Mouse (Mus musculus): Measurements from ENCODE around the gene Tnr.

The Tnr gene

GRCm38 (mm10) chr1:159566046-159566445 lies 42.5 kb downstream of the Tnr start:
- no peak for DNase-seq (ENCODE audit: low spot score in 2 of 2)

DNA sequence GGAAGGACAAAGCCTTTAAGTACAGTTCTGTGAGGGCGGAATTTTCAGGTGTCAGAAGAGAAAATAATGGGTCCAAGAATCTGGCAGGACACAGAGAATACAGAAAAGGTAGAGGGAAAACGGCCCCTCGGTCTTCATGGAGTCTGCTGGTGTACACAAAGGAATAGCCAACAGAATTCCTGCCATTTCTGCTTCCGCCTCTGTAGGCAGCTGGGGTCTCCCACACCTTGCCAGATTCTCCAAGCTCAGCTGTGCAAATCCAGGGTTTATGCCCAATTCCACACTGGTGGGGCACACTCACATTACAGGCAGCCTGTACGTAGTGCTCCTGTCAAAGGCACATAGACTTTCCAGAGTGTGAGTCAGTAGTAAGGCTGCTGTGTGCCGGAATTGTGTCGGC lies 43.6 kb downstream of the Tnr start:
- DNase-seq (ENCODE audit: low spot score in 2 of 2): no peak

DNA sequence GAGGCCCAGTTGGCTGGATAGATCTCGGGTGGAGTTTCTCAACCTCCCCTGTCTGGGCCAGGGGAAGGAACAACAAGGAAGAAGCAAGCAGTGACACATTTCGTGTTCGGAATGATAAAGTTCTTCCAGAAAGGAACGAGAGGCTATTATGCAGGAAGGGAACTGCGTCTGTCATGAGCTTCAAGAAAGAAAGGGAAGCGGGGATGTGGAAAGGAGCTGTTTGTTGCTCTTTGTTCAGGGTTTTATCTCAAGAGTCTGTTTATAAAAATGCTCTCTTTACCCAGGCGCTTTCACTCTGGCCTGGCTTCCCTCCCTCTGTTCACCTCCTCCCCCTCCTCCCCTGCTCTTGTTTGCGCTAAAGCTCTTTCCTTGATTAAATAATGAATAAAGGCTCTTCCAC lies 46.7 kb downstream of the Tnr start:
- DNase-seq (ENCODE audit: low spot score in 2 of 2): peak in 1 of 2 experiments; percentile 40

DNA sequence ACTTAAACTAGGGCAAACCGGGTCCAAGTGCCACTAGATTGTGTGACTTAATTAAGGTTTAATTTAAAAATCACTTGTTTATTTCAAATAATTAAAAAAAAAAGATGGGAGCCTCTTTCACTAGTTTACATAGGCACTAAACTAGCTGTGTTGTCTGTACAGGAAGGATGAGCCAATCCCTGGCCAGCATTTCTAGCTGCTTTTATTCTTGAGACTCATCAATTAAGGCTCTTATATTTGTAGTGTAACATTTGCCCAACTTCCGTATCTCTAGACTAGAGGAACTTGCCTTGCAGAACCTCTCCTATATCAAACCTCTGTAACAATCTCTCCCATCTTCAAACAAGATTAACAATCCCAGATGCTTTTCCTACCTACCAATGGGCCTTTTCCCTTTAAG lies 47.3 kb downstream of the Tnr start:
- DNase-seq (ENCODE audit: low spot score in 2 of 2): no peak

- peak in 1 of 2 experiments; percentile 73 for DNase-seq (ENCODE audit: low spot score in 2 of 2)
Measured at GRCm38 (mm10) chr1:159571951-159572350, 48.4 kb downstream of the Tnr start.

DNA sequence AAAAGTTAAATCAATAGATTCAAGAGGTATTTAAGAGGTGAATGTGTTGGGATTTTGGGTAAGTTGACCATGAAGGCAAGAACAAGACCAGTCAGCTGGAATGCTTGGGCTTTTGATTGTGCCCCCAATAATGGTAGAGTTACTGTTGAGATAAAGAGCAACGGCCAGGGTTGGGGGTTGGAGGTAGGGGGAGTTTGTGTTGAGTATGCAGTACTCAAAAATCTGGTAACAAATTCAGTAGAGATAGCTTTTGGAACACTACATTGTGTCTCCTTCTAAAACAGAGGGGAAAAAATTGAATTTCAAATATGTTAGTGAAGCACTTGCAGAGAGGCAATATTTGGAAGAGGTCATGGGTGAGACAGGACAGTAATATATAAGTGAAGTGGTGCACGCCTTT lies 49.5 kb downstream of the Tnr start:
- no peak for DNase-seq (ENCODE audit: low spot score in 2 of 2)

- no peak for DNase-seq (ENCODE audit: low spot score in 2 of 2)
Measured at GRCm38 (mm10) chr1:159574661-159575060, 51.1 kb downstream of the Tnr start.

DNA sequence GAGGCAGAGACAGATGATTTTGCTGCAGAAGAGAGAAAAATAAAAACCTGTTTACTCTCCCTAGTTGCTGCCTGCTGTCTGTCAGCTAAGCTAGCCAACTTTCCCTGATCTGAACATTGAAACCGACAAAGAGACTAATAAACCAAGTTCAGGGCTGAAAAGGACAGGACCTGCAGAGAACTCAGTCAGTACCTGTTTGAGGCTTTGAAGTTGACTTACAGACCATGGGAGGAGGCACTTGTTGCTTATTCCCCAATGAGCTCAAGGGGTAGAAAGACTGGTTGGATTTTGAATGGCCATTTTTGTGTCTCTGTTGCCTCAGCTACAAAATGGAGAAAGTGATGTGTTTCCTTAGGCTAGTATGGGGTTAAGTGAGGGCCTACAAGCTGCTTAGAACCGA lies 52.7 kb downstream of the Tnr start:
- no peak for DNase-seq (ENCODE audit: low spot score in 2 of 2)

- DNase-seq (ENCODE audit: low spot score in 2 of 2): no peak
Measured at GRCm38 (mm10) chr1:159578391-159578790, 54.8 kb downstream of the Tnr start.

GRCm38 (mm10) chr1:159580335-159580921 lies 56.9 kb downstream of the Tnr start:
- no peak for DNase-seq (ENCODE audit: low spot score in 2 of 2)

DNA sequence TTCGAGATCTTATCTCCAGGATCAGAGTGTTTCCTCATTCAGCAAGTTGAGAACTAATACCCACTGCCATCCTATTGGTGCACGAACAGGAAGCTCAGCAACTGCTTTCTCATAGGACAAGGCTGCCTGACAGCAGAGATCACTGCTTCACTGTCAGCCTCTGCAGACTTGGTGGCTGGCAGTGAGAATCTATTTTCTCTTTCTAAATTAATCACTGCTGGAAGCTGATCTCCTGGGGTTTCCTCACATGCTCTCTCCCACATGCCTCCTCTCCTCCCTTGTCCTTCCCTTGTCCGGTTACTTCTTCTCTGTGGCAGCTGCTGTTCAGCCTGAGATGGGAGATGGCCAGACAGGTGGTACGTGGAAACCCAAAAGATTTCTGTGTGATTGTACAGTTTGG lies 60.3 kb downstream of the Tnr start:
- DNase-seq (ENCODE audit: low spot score in 2 of 2): peak in 1 of 2 experiments; percentile 7

DNA sequence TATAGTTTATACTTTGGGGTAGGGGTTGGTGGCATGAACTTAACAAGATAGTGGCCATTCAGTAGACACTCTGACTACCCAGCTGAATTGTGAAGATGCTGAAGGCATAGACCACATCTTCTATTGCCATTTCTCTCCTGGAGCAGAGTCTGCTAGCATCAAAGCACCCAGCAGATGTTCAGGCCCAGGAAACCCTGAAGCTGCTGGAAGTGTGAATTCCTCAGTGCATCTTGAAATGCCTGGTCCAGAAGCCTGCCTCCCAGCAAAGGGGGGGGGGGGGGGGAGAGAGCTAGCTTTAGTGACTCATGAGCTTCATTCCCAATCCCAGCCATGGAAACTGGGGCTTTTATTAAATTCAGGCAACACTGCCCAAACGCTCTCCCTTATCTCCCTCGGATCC lies 65.2 kb downstream of the Tnr start:
- no peak for DNase-seq (ENCODE audit: low spot score in 2 of 2)

GRCm38 (mm10) chr1:159594099-159595058 lies 70.8 kb downstream of the Tnr start:
- no peak for DNase-seq (ENCODE audit: low spot score in 2 of 2)

DNA sequence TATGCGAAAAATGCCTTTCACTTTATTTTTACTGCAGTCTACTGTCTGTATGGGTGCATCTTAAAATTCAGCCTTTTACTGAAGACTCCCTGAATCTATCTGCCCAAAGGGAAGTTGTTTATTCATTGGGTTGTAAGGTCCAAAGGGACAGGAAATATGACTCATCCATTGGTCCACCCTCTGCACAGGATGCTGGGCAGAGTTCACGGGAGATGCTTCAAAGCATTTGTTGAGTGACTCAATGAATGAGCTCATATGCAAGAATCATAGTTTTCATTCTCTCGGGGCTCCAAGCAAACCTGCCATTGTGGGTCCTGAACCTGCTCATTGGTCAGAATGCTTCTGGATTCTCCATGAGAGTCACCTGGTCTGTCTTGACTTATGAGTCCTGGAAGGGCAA lies 72.2 kb downstream of the Tnr start:
- no peak for DNase-seq (ENCODE audit: low spot score in 2 of 2)

DNA sequence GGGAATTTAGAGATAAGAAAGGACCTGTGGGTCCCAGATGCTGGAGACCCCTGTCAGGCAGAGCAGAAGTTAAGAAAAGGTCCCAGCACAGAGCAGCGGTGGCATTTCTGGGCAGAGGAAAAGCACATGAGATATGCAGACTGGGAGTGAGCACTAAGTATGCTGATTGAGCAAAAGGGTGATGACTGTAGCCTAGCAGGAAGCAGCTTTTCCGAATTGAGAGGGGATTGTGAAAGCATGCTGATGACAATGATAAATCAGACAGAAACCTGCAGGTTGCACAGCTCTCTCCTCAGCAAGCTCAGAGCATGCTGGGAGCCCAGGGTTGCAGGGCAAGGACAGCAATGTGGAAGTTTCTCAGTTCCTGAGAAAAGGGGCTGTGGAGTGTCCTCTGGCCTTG lies 73.1 kb downstream of the Tnr start:
- DNase-seq (ENCODE audit: low spot score in 2 of 2): no peak

DNA sequence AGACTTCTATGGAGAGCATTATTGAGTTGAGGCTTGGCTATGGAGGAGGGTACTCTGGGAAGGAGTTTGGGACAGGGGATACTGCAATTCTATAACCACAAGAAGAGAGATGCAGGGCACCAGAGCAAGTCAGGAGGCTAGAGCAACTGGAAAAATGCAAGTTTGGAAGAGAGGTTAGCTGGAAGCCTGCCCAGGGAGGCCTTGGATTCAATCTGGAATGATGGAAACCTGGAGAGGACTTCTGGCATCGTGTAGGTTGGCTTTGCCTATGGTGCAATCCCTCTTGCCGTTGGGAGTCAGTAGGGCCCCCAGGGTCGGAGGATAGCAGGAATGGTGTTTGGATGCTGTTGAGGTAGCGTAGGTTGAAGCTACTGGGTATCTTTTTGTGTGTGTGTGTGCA lies 90.0 kb downstream of the Tnr start:
- no peak for DNase-seq (ENCODE audit: low spot score in 2 of 2)

GRCm38 (mm10) chr1:159614062-159614601 lies 90.6 kb downstream of the Tnr start:
- DNase-seq (ENCODE audit: low spot score in 2 of 2): no peak

GRCm38 (mm10) chr1:159614644-159615431 lies 91.3 kb downstream of the Tnr start:
- DNase-seq (ENCODE audit: low spot score in 2 of 2): peak in 1 of 2 experiments; percentile 7

GRCm38 (mm10) chr1:159615686-159616085 lies 92.1 kb downstream of the Tnr start:
- no peak for DNase-seq (ENCODE audit: low spot score in 2 of 2)

DNA sequence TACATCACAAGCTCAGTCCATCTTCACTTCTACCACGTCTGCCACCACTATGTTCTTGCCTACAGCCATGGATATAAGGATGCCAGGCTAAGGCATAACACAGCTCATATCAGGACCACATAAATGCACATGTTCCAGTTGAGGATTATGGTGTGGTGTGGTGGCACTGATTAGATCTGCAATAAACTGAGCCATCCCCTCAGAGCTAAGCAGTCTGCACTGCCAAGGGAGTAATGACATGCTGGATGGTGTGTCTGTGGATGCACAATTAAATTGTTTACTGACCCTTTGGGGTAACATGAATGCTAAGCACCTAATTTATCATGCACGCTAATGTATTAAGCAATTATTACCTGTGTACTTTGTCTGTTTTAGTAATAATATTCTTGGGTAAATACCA lies 95.6 kb downstream of the Tnr start:
- no peak for DNase-seq (ENCODE audit: low spot score in 2 of 2)

DNA sequence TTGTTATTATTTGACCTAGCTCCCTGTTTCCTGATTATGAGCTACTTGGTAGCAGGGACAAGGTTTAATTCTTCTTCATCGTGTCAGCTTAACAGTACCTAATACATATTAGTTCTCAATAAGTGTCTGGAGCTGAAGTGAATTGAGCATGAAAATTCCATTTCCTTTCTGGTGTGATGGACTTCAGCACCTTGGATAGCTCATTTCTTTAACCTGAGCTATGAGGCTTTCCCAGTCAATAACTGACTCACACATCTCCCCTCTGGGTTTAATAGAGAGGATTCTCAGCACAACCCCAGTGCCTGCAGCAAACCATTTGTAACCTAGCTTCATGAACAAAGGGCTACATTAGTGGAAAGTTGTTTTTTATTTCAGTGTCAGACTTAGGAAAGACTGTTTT lies 97.8 kb downstream of the Tnr start:
- no peak for DNase-seq (ENCODE audit: low spot score in 2 of 2)

DNA sequence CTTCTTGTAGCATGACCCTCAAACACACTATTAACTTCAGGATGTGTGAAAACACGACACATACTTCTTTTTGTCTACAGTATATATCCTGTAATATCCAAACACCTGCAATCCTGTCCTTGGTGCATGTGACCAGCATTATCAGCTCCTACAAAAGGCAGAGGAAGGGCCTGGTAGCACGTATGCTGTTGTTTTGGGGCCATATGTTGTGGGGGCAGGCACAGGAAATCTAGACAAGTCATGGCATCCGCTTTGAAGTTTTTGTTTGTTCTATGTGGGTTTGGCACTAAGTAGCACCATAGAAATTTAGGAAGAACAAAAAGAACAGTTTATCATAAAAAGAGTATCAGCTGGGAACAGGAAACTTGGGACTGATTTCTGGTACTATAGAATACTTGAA lies 105.5 kb downstream of the Tnr start:
- no peak for DNase-seq (ENCODE audit: low spot score in 2 of 2)

Data from heart, adult 9 months (tissue).